Mouse (Mus musculus): ENCODE results near the gene Ociad1. TPM values are rescaled to one million over a fixed set of nuclear protein-coding genes. Genes with fewer than 3 reads are reported as not detected.

The Ociad1 gene
- polyA plus RNA-seq, 1 experiment from 2014 or later, result 267 TPM

DNA sequence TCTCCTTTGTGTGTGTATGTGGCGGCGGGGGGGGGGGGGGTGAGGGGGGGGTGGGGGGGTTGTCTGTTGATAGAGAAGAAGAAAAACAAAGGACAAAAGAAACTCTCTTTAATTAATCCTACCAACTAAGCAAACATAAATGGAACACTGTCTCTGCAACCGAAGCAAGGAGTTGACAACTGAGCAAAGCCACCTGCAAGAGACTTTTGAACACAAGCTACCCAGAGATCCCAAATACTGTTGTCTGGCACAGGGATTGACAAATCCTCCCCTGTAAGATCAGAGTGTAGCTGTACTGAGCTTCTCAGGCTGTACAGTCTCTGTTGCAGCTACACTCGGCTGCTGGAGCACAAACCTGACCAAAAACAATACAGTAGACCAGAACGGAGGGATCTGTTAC lies 28.5 kb upstream of the Ociad1 start:
- WGBS, result 73% methylated on average over 4 of the region's 5 CpGs
- H3K9me3 ChIP-seq, result no peaks in the 10 kb centered on the region
- no peaks in the 10 kb centered on the region for H3K36me3 ChIP-seq
- H3K27me3 ChIP-seq, result no peaks in the 10 kb centered on the region
- H3K9ac ChIP-seq, result no peak overlapping the region
- H3K4me2 ChIP-seq, result no peak overlapping the region
- no peak for ATAC-seq (ENCODE audit: low FRiP score)
- H3K4me3 ChIP-seq, result no peak overlapping the region
- H3K27ac ChIP-seq, result no peak overlapping the region
- H3K4me1 ChIP-seq (replicated peaks), result no peaks in the 10 kb centered on the region

DNA sequence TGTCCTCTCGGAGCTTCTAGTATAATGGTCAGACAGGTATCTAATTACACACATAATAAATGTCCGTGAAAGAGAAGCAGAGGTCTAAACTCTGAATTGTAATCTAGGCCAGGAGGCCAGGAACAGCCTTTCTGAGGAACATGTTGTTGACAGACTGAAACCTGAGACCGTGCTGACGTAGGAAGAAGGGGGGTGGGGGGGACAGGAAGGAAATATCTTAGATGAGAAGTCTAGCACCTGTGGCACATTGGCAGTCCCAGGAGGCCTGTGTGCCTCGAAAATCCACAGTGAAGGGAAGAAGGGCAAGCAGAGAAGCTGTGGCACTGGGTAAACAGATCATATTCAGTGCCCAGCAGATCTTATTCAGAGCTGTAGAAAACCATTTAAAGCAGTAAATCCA lies 27.1 kb upstream of the Ociad1 start:
- no peak overlapping the region for H3K4me3 ChIP-seq
- no peak for ATAC-seq (ENCODE audit: low FRiP score)

DNA sequence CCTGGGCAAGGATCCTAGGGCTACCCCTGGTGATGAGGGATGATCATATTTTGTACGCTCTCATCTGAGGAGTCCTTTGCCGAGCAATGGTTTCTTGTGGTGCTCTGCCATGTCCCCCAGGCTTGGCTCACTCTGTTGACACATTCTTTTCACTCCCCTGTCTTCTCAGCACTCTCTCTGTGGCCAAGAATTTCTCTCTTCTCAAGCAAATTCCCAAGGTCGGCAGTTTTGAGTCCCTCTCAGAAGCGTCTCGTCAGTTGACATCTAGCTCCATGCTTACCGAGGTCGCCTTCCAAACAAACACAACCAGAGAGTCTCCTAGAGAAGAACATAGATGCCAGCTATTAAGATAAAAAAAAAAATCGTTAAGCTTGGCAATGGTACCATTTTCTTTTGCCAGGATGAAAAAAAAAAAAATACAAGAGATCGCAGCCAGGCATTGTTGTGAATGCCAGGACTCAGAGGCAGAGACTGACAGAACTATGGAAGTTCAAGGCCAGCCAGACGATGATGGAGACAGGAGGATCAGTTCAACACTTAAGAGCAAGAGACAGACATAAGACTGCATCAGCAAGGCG lies 23.9 kb upstream of the Ociad1 start:
- Histone ChIP-seq H3K27ac (no peak overlapping the region), H3K36me3 (no peaks in the 10 kb centered on the region), H3K4me1 (replicated peaks) (no peaks in the 10 kb centered on the region), H3K4me3 (no peak overlapping the region), H3K9me3 (no peaks in the 10 kb centered on the region), H3K9ac (no peak overlapping the region), H3K4me2 (no peak overlapping the region), H3K27me3 (no peaks in the 10 kb centered on the region)
- ATAC-seq (ENCODE audit: low FRiP score), result no peak
- WGBS, result 82% methylated on average over 11 of the region's 11 CpGs

More for the DNA sequence above, 27.1 kb upstream of the Ociad1 start:
- Histone ChIP-seq H3K27ac (no peak overlapping the region), H3K4me2 (no peak overlapping the region), H3K36me3 (no peaks in the 10 kb centered on the region), H3K27me3 (no peaks in the 10 kb centered on the region), H3K9me3 (no peaks in the 10 kb centered on the region), H3K9ac (no peak overlapping the region), H3K4me1 (replicated peaks) (no peaks in the 10 kb centered on the region)
- 76% methylated on average over 5 of the region's 5 CpGs for WGBS

DNA sequence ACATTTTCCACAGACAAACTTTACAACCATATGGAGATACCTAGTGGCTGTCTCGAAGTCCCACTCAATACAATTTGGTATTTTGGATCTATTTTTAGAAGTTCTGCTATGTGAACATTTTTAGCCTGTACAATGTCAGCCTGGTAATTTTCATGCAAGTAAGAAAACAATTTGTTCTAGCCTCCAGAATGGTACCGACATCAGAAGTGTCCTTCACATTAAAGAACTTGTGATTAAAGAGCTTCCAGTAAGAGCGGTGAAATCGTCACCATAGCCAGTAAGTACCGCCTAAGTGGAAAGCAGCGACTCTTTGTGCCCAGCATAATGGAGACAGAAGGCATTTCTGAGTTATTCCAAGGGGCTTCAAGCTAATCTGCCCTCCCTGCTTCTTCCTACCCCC lies 22.0 kb upstream of the Ociad1 start:
- no peak for ATAC-seq (ENCODE audit: low FRiP score)
- H3K36me3 ChIP-seq, result no peaks in the 10 kb centered on the region
- 74% methylated on average over 6 of the region's 6 CpGs for WGBS
- H3K4me3 ChIP-seq, result no peak overlapping the region
- H3K9ac ChIP-seq, result no peak overlapping the region
- H3K27ac ChIP-seq, result no peak overlapping the region
- no peak overlapping the region for H3K4me2 ChIP-seq
- H3K27me3 ChIP-seq, result no peaks in the 10 kb centered on the region
- H3K9me3 ChIP-seq, result no peaks in the 10 kb centered on the region
- H3K4me1 ChIP-seq (replicated peaks), result no peaks in the 10 kb centered on the region

DNA sequence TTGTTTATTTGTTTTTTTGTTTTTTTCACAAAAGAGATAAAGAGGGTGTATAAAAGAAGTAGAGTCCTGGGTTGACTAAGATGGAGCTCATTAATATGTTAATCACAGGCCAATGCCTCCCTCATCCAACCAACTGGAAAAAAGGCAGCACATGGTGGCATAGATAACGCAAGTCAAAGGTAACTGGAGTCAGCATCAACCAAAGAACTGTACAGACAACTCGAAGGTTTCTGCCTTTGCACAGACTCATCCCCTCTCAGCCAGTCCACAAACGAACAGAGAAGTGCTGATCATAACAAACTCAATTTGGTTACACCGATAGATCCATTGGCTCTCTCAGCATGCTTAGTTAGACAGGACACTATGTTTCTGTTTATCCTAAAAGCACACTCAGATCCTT lies 19.4 kb upstream of the Ociad1 start:
- no peaks in the 10 kb centered on the region for H3K36me3 ChIP-seq
- no peaks in the 10 kb centered on the region for H3K9me3 ChIP-seq
- H3K27ac ChIP-seq, result no peak overlapping the region
- H3K9ac ChIP-seq, result no peak overlapping the region
- H3K4me3 ChIP-seq, result no peak overlapping the region
- H3K4me1 ChIP-seq (replicated peaks), result no peaks in the 10 kb centered on the region
- WGBS, result 73% methylated on average over 4 of the region's 4 CpGs
- no peaks in the 10 kb centered on the region for H3K27me3 ChIP-seq
- ATAC-seq (ENCODE audit: low FRiP score), result no peak
- H3K4me2 ChIP-seq, result no peak overlapping the region

DNA sequence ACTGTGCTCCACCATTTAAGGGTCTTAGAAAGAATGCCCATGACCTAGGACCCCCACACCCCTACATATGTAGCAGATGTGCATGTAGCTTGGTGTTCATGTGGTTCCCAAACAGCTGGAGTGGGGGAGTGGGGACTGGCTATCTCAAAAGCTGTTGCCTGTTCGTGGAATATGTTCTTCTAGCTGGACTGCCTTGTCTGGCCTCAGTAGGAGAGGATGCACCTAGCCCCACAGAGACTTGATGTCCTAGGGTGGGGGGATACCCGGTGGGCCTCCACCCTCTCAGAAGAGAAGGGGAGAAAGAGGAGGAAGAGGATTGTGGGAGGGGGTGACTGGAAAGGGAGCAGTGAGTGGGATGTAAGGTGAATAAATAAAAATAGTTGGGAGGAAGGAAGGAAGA lies 17.6 kb upstream of the Ociad1 start:
- no peak overlapping the region for H3K9ac ChIP-seq
- H3K4me3 ChIP-seq, result no peak overlapping the region
- ATAC-seq (ENCODE audit: low FRiP score), result no peak
- no peaks in the 10 kb centered on the region; the same call in 1 of the 2 replicates for H3K4me1 ChIP-seq (replicated peaks)
- H3K27me3 ChIP-seq, result no peaks in the 10 kb centered on the region
- no peak overlapping the region for H3K4me2 ChIP-seq
- 90% methylated on average over 2 of the region's 2 CpGs for WGBS
- no peaks in the 10 kb centered on the region for H3K36me3 ChIP-seq
- no peak overlapping the region for H3K27ac ChIP-seq
- H3K9me3 ChIP-seq, result no peaks in the 10 kb centered on the region

DNA sequence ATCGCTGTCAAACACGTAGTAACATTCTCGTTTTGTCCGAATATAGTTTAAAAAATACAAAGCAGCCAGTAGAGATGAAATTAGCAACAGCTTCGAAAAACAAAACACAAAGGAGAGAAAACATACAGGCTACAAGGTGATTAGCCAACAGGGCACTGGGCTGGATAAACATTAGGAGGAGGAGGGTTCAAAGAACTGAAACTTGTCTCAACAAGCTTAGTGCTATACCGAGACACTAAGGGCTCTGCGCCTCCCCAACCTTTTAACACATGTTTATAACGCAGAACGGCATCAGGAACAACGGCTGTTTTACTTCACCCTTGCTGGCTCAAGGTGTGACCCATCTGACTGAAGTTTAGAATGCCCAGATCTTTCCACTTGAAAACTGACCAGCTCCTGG lies 13.4 kb upstream of the Ociad1 start:
- Histone ChIP-seq H3K36me3 (no peaks in the 10 kb centered on the region), H3K27ac (no peak overlapping the region; the same call in 1 of the 2 replicates), H3K9me3 (no peaks in the 10 kb centered on the region), H3K4me3 (no peak overlapping the region), H3K27me3 (no peaks in the 10 kb centered on the region), H3K9ac (no peak overlapping the region), H3K4me1 (replicated peaks) (no peaks in the 10 kb centered on the region; the same call in 1 of the 2 replicates), H3K4me2 (no peak overlapping the region)
- ATAC-seq (ENCODE audit: low FRiP score), result no peak
- 77% methylated on average over 10 of the region's 10 CpGs for WGBS

DNA sequence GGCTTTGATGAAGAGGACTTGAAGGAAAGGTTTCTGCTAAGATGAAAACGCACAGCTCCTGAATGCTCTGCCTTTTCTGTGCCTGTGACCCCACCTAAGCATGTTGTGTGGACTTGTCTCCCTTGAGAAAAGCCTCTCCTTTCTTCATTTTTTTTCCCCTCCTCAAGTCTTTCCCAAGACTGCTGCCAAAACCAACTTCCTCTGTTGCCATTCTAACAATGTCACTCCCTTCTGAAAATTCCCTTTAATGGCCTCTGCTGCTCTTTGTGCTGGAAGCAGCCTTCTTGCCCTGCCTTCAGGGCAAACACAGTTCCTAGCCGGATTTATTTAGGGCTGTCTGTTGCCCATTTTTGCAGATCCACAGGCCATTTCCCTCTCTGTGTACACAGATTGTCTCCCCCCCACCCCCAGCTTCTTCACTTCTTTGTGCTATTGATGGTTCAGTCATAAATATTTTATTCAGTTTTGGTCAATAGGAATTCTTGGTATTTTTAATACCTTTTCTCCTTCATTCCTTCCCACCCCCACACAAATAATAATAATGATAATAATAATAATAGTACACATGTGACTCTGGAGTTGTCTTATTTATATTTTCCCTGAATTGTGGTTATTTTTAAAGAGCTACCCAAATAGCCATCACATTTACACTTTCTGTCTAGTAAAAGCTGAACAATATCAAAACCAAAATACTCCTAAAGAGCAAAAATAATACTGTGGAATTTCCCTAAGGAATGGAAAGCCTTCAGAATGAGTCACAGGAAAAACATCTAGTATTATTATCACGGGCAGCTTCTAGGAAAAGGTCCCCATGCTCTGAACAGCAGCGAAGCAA lies 12.6 kb upstream of the Ociad1 start:
- no peak overlapping the region for H3K9ac ChIP-seq
- 51% methylated on average over 4 of the region's 4 CpGs for WGBS
- H3K4me2 ChIP-seq, result no peak overlapping the region
- no peaks in the 10 kb centered on the region for H3K36me3 ChIP-seq
- ATAC-seq (ENCODE audit: low FRiP score), result no peak
- no peak overlapping the region; the same call in 1 of the 2 replicates for H3K27ac ChIP-seq
- no peaks in the 10 kb centered on the region; the same call in 1 of the 2 replicates for H3K4me1 ChIP-seq (replicated peaks)
- no peaks in the 10 kb centered on the region for H3K9me3 ChIP-seq
- no peaks in the 10 kb centered on the region for H3K27me3 ChIP-seq
- no peak overlapping the region for H3K4me3 ChIP-seq

DNA sequence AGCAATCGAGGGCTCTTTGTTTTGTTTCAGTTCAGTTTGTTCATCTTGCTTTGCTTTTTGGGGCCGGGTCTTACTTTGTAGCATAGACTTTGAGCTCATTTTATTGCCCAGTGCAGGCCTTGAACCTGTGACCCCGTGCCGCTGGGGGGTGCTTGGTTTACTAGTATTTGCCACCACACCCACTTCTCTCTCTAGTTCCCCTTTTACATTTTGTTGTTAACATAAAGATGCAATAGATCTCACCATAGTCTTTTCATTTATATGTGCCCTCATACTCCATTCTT lies 12.1 kb upstream of the Ociad1 start:
- ATAC-seq (ENCODE audit: low FRiP score), result no peak
- Histone ChIP-seq H3K4me2 (no peak overlapping the region), H3K4me3 (no peak overlapping the region), H3K27ac (no peak overlapping the region), H3K36me3 (no peaks in the 10 kb centered on the region), H3K27me3 (no peaks in the 10 kb centered on the region), H3K4me1 (replicated peaks) (no peaks in the 10 kb centered on the region; the same call in 1 of the 2 replicates), H3K9ac (no peak overlapping the region), H3K9me3 (no peaks in the 10 kb centered on the region)
- 77% methylated on average over 4 of the region's 4 CpGs for whole genome bisulfite sequencing

DNA sequence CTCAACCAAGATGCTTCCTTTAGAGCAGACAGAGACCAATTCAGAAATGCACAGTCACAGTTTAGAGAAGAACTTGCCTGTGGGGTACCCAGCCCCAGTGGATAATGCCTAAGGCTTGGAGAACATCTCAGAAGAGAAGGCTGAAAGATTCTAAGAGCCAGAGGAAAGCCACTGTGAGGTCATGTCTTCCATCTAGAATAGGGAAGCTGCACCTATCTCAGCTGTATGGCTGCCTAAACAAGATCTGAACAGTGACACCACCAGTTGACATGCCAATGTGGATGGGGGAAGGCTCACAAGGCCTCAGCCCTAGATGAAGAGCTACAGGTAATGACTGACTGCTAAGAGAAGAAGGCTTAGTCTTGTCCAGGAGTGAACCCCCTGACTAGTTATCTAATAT lies 8.5 kb upstream of the Ociad1 start:
- Histone ChIP-seq H3K9ac (no peak overlapping the region), H3K9me3 (no peaks in the 10 kb centered on the region), H3K27me3 (no peaks in the 10 kb centered on the region), H3K4me2 (no peak overlapping the region), H3K27ac (no peak overlapping the region), H3K4me3 (no peak overlapping the region), H3K4me1 (replicated peaks) (no peaks in the 10 kb centered on the region; the same call in 1 of the 2 replicates), H3K36me3 (no peaks in the 10 kb centered on the region)
- no peak for ATAC-seq (ENCODE audit: low FRiP score)

DNA sequence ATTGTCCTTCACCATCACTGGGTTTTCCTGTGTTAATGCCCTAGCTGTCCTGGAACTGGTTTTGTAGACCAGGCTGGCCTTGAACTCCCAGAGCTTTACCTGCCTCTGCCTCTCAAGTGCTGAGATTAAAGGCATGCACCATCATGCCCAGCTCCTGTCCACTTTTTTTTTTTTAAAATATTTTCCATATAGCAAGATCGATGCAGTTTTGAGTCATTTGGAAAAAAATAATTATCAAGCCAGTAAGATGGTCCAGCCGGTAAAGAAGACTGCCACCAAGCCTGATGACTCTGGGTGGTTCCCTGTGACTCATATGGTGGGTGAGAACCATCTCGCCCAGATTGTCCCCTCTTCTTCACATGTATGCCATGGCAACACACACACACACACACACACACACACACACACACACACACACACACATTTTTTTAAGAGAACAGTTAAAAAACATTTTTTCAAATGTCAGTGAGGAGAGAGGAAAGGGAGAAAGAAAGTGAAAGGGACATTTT lies 7.1 kb upstream of the Ociad1 start:
- Histone ChIP-seq H3K9ac (no peak overlapping the region), H3K27ac (no peak overlapping the region), H3K4me1 (replicated peaks) (no peaks in the 10 kb centered on the region), H3K4me3 (no peak overlapping the region), H3K27me3 (no peaks in the 10 kb centered on the region), H3K4me2 (no peak overlapping the region), H3K36me3 (no peaks in the 10 kb centered on the region), H3K9me3 (no peaks in the 10 kb centered on the region)
- no peak for ATAC-seq (ENCODE audit: low FRiP score)
- WGBS, result 89% methylated on average over 3 of the region's 3 CpGs

DNA sequence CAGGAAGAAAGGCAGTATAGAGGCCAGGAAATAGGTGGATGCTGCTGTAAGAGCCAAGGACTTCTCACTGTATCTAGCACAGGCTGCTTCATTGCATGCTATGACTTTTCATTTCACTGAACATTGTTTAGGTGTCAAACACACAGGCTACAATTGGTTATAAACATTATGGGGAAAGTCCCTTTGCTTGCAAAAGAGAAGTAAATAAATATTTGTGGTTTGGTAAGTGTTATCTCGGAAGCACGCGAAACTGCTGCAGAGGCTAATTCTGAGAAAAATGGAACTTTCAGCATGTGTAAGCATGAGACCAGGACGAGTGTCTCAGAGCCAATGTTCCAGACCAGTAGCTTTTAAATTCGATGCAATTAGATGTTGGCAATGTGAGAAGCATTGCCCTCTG lies 6.0 kb upstream of the Ociad1 start:
- 86% methylated on average over 5 of the region's 5 CpGs for WGBS
- no peak overlapping the region for H3K27ac ChIP-seq
- no peak for ATAC-seq (ENCODE audit: low FRiP score)
- H3K36me3 ChIP-seq, result no peaks in the 10 kb centered on the region
- H3K9ac ChIP-seq, result no peak overlapping the region
- no peak overlapping the region for H3K4me2 ChIP-seq
- H3K27me3 ChIP-seq, result no peaks in the 10 kb centered on the region
- H3K4me3 ChIP-seq, result no peak overlapping the region
- H3K4me1 ChIP-seq (replicated peaks), result no peaks in the 10 kb centered on the region
- no peaks in the 10 kb centered on the region for H3K9me3 ChIP-seq

DNA sequence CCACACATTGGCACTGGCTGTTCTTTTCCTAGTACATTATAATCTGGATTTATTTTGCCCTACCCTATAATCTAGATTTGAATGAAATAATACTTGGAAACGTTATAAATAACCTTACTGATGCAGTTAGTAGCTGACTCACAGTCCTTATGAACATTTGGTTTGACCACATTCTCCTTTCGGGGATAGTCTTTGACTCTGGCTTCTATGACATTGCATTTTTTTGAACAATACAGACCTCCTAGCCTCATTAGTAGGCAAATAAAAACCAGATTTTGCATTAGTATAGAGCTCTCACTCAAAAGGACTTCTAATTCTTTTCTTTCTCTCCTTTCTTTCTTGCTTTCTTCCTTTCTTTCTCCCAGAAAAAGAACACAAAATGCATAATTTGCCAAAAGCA lies 2.7 kb upstream of the Ociad1 start:
- Histone ChIP-seq H3K27ac (no peak overlapping the region), H3K9me3 (no peaks in the 10 kb centered on the region), H3K4me3 (no peak overlapping the region), H3K9ac (no peak overlapping the region), H3K4me2 (no peak overlapping the region), H3K36me3 (peaks cover 2% of the 10 kb centered on the region), H3K27me3 (no peaks in the 10 kb centered on the region), H3K4me1 (replicated peaks) (peaks cover 13% of the 10 kb centered on the region)
- WGBS, result 71% methylated on average over 2 of the region's 2 CpGs
- ATAC-seq (ENCODE audit: low FRiP score), result no peak
